Mouse (Mus musculus): ENCODE data around the gene Gtf3c5. TPM values are rescaled to one million over a fixed set of nuclear protein-coding genes. Genes with fewer than 3 reads are reported as not detected.
A peak's percentile ranks its signal among the peaks of the same experiment; 100 is the strongest.

Gtf3c5 gene
- polyA plus RNA-seq, 1 experiment from 2014 or later = 28.0 TPM

GRCm38 (mm10) chr2:28585043-28585571 is 1.6 kb upstream of the Gtf3c5 start:
- Histone ChIP-seq H3K4me2 (ENCODE audit: low read depth, low read length) (no peak overlapping the region), H3K9ac (replicated peaks; ENCODE audit: low read depth, low read length) (no peak overlapping the region), H3K27ac (ENCODE audit: low read depth, low read length) (no peak overlapping the region), H3K36me3 (ENCODE audit: control insufficient read depth, insufficient read depth, low read length) (no peaks in the 10 kb centered on the region), H3K4me1 (ENCODE audit: control insufficient read depth, insufficient read depth, low read length) (peaks cover 10% of the 10 kb centered on the region), H3K9me3 (ENCODE audit: control insufficient read depth, low read length) (no peaks in the 10 kb centered on the region), H3K4me3 (ENCODE audit: low read depth, low read length) (no peak overlapping the region), H3K27me3 (ENCODE audit: control insufficient read depth, insufficient read depth, low read length) (no peaks in the 10 kb centered on the region)
- no peak for ATAC-seq (ENCODE audit: low read depth)
- WGBS = 20% methylated on average over 6 of the region's 6 CpGs

- Histone ChIP-seq H3K27ac (ENCODE audit: low read depth, low read length) (peak overlapping the region; percentile 89), H3K36me3 (ENCODE audit: control insufficient read depth, insufficient read depth, low read length) (0 out of 2 replicates have a peak, but pooled peaks cover 10% of the 10 kb centered on the region), H3K4me1 (ENCODE audit: control insufficient read depth, insufficient read depth, low read length) (peaks cover 10% of the 10 kb centered on the region), H3K4me3 (ENCODE audit: low read depth, low read length) (peak overlapping the region; percentile 60), H3K4me2 (ENCODE audit: low read depth, low read length) (peak overlapping the region; percentile 70), H3K9me3 (ENCODE audit: control insufficient read depth, low read length) (no peaks in the 10 kb centered on the region), H3K27me3 (ENCODE audit: control insufficient read depth, insufficient read depth, low read length) (no peaks in the 10 kb centered on the region), H3K9ac (replicated peaks; ENCODE audit: low read depth, low read length) (peak overlapping the region; percentile 69)
- ATAC-seq (ENCODE audit: low read depth) = peak; percentile 91
- WGBS = under 1% methylated on average over 56 of the region's 56 CpGs
These were observed 751 bp downstream of the Gtf3c5 start for GRCm38 (mm10) chr2:28582647-28583353.

- ATAC-seq (ENCODE audit: low read depth) = no peak
- no peaks in the 10 kb centered on the region for H3K9me3 ChIP-seq (ENCODE audit: control insufficient read depth, low read length)
- 74% methylated on average over 5 of the region's 5 CpGs for WGBS
- H3K9ac ChIP-seq (replicated peaks; ENCODE audit: low read depth, low read length) = no peak overlapping the region
- no peaks in the 10 kb centered on the region for H3K27me3 ChIP-seq (ENCODE audit: control insufficient read depth, insufficient read depth, low read length)
- H3K4me1 ChIP-seq (ENCODE audit: control insufficient read depth, insufficient read depth, low read length) = peaks cover 10% of the 10 kb centered on the region
- no peak overlapping the region for H3K4me3 ChIP-seq (ENCODE audit: low read depth, low read length)
- no peak overlapping the region for H3K4me2 ChIP-seq (ENCODE audit: low read depth, low read length)
- H3K36me3 ChIP-seq (ENCODE audit: control insufficient read depth, insufficient read depth, low read length) = peaks cover 36% of the 10 kb centered on the region
- H3K27ac ChIP-seq (ENCODE audit: low read depth, low read length) = no peak overlapping the region
These were observed 5.5 kb downstream of the Gtf3c5 start for GRCm38 (mm10) chr2:28578003-28578402.

DNA sequence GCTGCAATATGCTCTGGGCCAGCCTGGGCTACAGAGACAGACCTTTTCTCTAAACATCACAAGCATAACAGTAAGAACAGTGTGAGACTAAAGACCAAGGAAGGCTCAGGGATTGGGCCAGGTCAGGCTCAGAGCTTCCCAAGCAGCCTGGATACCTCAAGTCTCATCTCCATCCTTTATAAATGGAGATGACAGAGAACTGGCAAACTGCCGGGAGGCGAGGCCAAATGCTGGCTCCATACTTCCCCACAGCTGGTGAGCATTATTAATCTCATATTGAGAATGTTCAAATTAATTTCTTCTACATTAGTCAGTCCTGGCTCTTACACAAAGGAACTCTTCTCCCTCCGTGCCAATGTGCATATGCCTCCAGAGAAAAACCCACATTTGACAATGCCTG is 6.7 kb downstream of the Gtf3c5 start:
- Histone ChIP-seq H3K4me2 (ENCODE audit: low read depth, low read length) (no peak overlapping the region), H3K27me3 (ENCODE audit: control insufficient read depth, insufficient read depth, low read length) (no peaks in the 10 kb centered on the region), H3K9me3 (ENCODE audit: control insufficient read depth, low read length) (no peaks in the 10 kb centered on the region), H3K36me3 (ENCODE audit: control insufficient read depth, insufficient read depth, low read length) (peaks cover 46% of the 10 kb centered on the region), H3K4me3 (ENCODE audit: low read depth, low read length) (no peak overlapping the region), H3K4me1 (ENCODE audit: control insufficient read depth, insufficient read depth, low read length) (peaks cover 7% of the 10 kb centered on the region), H3K9ac (replicated peaks; ENCODE audit: low read depth, low read length) (no peak overlapping the region), H3K27ac (ENCODE audit: low read depth, low read length) (no peak overlapping the region)
- WGBS = 91% methylated on average over 3 of the region's 3 CpGs
- ATAC-seq (ENCODE audit: low read depth) = no peak

DNA sequence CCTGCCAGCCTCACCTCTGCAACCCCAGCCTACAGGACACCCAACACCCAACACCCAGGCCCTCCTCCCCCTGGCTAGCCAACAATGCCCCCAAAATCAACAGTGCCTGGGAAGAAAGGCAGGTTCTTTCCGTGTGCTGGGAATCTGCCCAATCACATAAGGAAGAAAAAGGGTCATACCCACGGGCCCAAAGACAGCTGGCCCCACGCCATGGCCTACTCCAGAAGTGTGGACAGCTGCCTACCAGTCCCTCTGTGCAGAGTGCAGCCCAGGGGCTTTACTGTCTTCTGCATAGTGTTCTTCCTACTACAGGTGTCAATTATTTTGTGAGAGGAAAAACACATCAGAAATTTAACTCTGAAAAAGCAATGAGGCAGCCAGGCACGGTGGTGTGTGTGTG is 8.2 kb downstream of the Gtf3c5 start:
- 88% methylated on average over 4 of the region's 4 CpGs for WGBS
- peaks cover 58% of the 10 kb centered on the region for H3K36me3 ChIP-seq (ENCODE audit: control insufficient read depth, insufficient read depth, low read length)

DNA sequence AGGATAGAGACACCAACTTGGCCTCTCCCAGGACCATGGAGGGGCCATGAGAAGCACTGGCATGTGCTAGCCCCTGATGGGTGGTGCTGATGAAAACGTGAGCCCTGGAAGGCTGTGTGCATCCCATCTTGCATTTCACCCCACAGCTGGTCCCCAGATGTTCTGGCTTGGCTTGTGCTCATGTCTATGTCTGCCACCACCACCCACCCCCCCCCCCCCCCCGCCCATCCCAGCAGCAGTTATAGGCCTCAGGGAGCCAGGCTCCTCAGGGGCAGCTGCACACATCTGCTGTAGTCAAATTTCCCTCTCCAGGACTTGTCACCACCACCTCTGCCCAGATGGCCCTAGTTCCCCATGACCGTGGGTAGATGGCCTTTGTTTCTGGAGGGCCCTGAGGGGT is 13.6 kb downstream of the Gtf3c5 start:
- 72% methylated on average over 2 of the region's 3 CpGs for WGBS
- no peak for ATAC-seq (ENCODE audit: low read depth)
- Histone ChIP-seq H3K9ac (replicated peaks; ENCODE audit: low read depth, low read length) (no peak overlapping the region), H3K36me3 (ENCODE audit: control insufficient read depth, insufficient read depth, low read length) (peaks cover 58% of the 10 kb centered on the region), H3K27ac (ENCODE audit: low read depth, low read length) (no peak overlapping the region), H3K4me2 (ENCODE audit: low read depth, low read length) (no peak overlapping the region), H3K27me3 (ENCODE audit: control insufficient read depth, insufficient read depth, low read length) (no peaks in the 10 kb centered on the region), H3K9me3 (ENCODE audit: control insufficient read depth, low read length) (no peaks in the 10 kb centered on the region), H3K4me3 (ENCODE audit: low read depth, low read length) (no peak overlapping the region), H3K4me1 (ENCODE audit: control insufficient read depth, insufficient read depth, low read length) (no peaks in the 10 kb centered on the region)

More for the DNA sequence above, 8.2 kb downstream of the Gtf3c5 start:
- ATAC-seq (ENCODE audit: low read depth) = no peak
- H3K4me3 ChIP-seq (ENCODE audit: low read depth, low read length) = no peak overlapping the region
- H3K4me1 ChIP-seq (ENCODE audit: control insufficient read depth, insufficient read depth, low read length) = no peaks in the 10 kb centered on the region
- no peak overlapping the region for H3K27ac ChIP-seq (ENCODE audit: low read depth, low read length)
- H3K9ac ChIP-seq (replicated peaks; ENCODE audit: low read depth, low read length) = no peak overlapping the region
- no peaks in the 10 kb centered on the region for H3K9me3 ChIP-seq (ENCODE audit: control insufficient read depth, low read length)
- no peak overlapping the region for H3K4me2 ChIP-seq (ENCODE audit: low read depth, low read length)
- H3K27me3 ChIP-seq (ENCODE audit: control insufficient read depth, insufficient read depth, low read length) = no peaks in the 10 kb centered on the region

DNA sequence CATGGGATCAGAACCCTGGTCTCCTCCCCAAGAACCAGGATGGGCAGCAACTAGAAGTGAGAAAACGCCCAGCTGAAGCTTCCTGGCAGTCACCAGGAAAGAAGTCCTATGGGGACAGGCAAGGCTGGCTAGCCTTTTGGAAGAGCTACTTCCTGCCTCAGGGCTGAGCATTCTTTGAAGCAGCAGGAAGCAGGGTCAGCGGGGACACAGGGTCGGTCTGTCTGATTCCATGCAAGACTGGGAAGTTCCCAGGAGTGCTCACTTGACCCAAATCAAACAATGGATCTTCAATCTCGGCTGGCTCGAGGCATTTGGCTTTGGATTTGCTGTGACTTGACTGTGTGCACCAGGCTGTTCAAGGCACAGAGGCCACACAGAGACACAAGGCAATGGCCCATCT is 17.0 kb downstream of the Gtf3c5 start:
- Histone ChIP-seq H3K27me3 (ENCODE audit: control insufficient read depth, insufficient read depth, low read length) (no peaks in the 10 kb centered on the region), H3K27ac (ENCODE audit: low read depth, low read length) (no peak overlapping the region), H3K4me3 (ENCODE audit: low read depth, low read length) (no peak overlapping the region), H3K9ac (replicated peaks; ENCODE audit: low read depth, low read length) (no peak overlapping the region), H3K9me3 (ENCODE audit: control insufficient read depth, low read length) (no peaks in the 10 kb centered on the region), H3K4me1 (ENCODE audit: control insufficient read depth, insufficient read depth, low read length) (no peaks in the 10 kb centered on the region), H3K36me3 (ENCODE audit: control insufficient read depth, insufficient read depth, low read length) (peaks cover 35% of the 10 kb centered on the region), H3K4me2 (ENCODE audit: low read depth, low read length) (no peak overlapping the region)
- no peak for ATAC-seq (ENCODE audit: low read depth)
- 68% methylated on average over 5 of the region's 5 CpGs for WGBS

- Histone ChIP-seq H3K4me3 (ENCODE audit: low read depth, low read length) (no peak overlapping the region), H3K9ac (replicated peaks; ENCODE audit: low read depth, low read length) (no peak overlapping the region), H3K27ac (ENCODE audit: low read depth, low read length) (no peak overlapping the region), H3K27me3 (ENCODE audit: control insufficient read depth, insufficient read depth, low read length) (no peaks in the 10 kb centered on the region), H3K4me2 (ENCODE audit: low read depth, low read length) (no peak overlapping the region), H3K36me3 (ENCODE audit: control insufficient read depth, insufficient read depth, low read length) (peaks cover 18% of the 10 kb centered on the region), H3K9me3 (ENCODE audit: control insufficient read depth, low read length) (no peaks in the 10 kb centered on the region), H3K4me1 (ENCODE audit: control insufficient read depth, insufficient read depth, low read length) (no peaks in the 10 kb centered on the region)
- no peak for ATAC-seq (ENCODE audit: low read depth)
- WGBS = 89% methylated on average over 4 of the region's 4 CpGs
These were observed 19.2 kb downstream of the Gtf3c5 start for GRCm38 (mm10) chr2:28564380-28564779.

GRCm38 (mm10) chr2:28563830-28564229 is 19.7 kb downstream of the Gtf3c5 start:
- H3K4me3 ChIP-seq (ENCODE audit: low read depth, low read length) = no peak overlapping the region
- no peak for ATAC-seq (ENCODE audit: low read depth)
- no peak overlapping the region for H3K9ac ChIP-seq (replicated peaks; ENCODE audit: low read depth, low read length)
- no peak overlapping the region for H3K4me2 ChIP-seq (ENCODE audit: low read depth, low read length)
- no peaks in the 10 kb centered on the region for H3K27me3 ChIP-seq (ENCODE audit: control insufficient read depth, insufficient read depth, low read length)
- no peak overlapping the region for H3K27ac ChIP-seq (ENCODE audit: low read depth, low read length)
- H3K36me3 ChIP-seq (ENCODE audit: control insufficient read depth, insufficient read depth, low read length) = peaks cover 13% of the 10 kb centered on the region; the same call in 1 of the 2 replicates
- H3K9me3 ChIP-seq (ENCODE audit: control insufficient read depth, low read length) = no peaks in the 10 kb centered on the region
- no peaks in the 10 kb centered on the region for H3K4me1 ChIP-seq (ENCODE audit: control insufficient read depth, insufficient read depth, low read length)
